Mouse (Mus musculus) ES-E14 (cell line): Measurements from ENCODE around the gene Lasp1. TPM values are rescaled to one million over a fixed set of nuclear protein-coding genes. Genes with fewer than 3 reads are reported as not detected.
A peak's percentile ranks its signal among the peaks of the same experiment; 100 is the strongest.

Experiments
- DNase-seq: peaks from one replicate; pipeline ENCODE4 v3.0.0-alpha.2; 2013; ENCODE audit warnings: low read depth, low spot score
- H3K27ac ChIP-seq: 2 replicates; pipeline ENCODE4 v1.5.1; 2012; ENCODE audit warnings: low read depth, mild to moderate bottlenecking, low read length, moderate library complexity, mixed read lengths; ENCODE audit not compliant: poor library complexity, insufficient read depth, severe bottlenecking
- H3K36me3 ChIP-seq: 2 replicates; pipeline ENCODE4 v1.6.1; 2012; ENCODE audit warnings: mild to moderate bottlenecking, low read length, moderate library complexity, mixed read lengths; ENCODE audit not compliant: control insufficient read depth, poor library complexity, insufficient read depth, severe bottlenecking
- H3K4me1 ChIP-seq, 2 experiments: fragments of 150-350 bp in 1 of 2; sonication (generic) in 1 of 2; 2 replicates each; pipeline ENCODE4 v1.6.1; 2012; ENCODE audit warnings: low read length in 2 of 2, mild to moderate bottlenecking in 1 of 2, mixed read lengths in 1 of 2; ENCODE audit not compliant: control insufficient read depth in 2 of 2, insufficient read depth in 2 of 2, poor library complexity in 1 of 2
- H3K4me3 ChIP-seq, 2 experiments: fragments of 150-350 bp in 1 of 2; sonication (generic) in 1 of 2; 2 replicates each; pipeline ENCODE4 v1.5.1; 2012; ENCODE audit warnings: low read length in 2 of 2, low read depth in 1 of 2, mild to moderate bottlenecking in 1 of 2, mixed read lengths in 1 of 2; ENCODE audit not compliant: insufficient read depth in 1 of 2, poor library complexity in 1 of 2, severe bottlenecking in 1 of 2
- H3K9ac ChIP-seq: 2 replicates; pipeline ENCODE4 v1.6.1; 2012; ENCODE audit warnings: low read depth, mild to moderate bottlenecking, low read length, mixed read lengths; ENCODE audit not compliant: poor library complexity, insufficient read depth, severe bottlenecking
- H3K9me3 ChIP-seq: fragments of 150-350 bp; sonication (generic); 2 replicates; pipeline ENCODE4 v1.6.1; 2012; ENCODE audit warnings: low read depth, mild to moderate bottlenecking, low read length; ENCODE audit not compliant: control insufficient read depth, insufficient read depth
- CHD2 ChIP-seq: IDR thresholded peaks from 2 replicates; pipeline ENCODE4 v1.6.1; 2014; ENCODE audit warnings: mild to moderate bottlenecking, low read depth, low read length, inconsistent platforms
- HCFC1 ChIP-seq: IDR thresholded peaks from 2 replicates; pipeline ENCODE4 v1.6.1; 2012; ENCODE audit warnings: low read length, inconsistent platforms, borderline replicate concordance; ENCODE audit not compliant: insufficient read depth
- MAFK ChIP-seq: IDR thresholded peaks from 2 replicates; pipeline ENCODE4 v1.6.1; 2014; ENCODE audit warnings: mild to moderate bottlenecking, low read depth, low read length, inconsistent platforms; ENCODE audit not compliant: insufficient read depth
- ZC3H11A ChIP-seq: IDR thresholded peaks from 2 replicates; pipeline ENCODE4 v1.6.1; 2012; ENCODE audit warnings: low read depth, mild to moderate bottlenecking, inconsistent platforms, low read length, borderline replicate concordance
- ZNF384 ChIP-seq: IDR thresholded peaks from 2 replicates; pipeline ENCODE4 v1.6.1; 2012; ENCODE audit warnings: low read depth, low read length, inconsistent platforms
- in situ Hi-C, 2 experiments: fragments of 600-800 bp; cut with MboI; formaldehyde crosslinking; loops; one replicate each; pipeline ENCODE4 v1.15.1; 2025; ENCODE audit warnings: low sequenced_read_pairs in 2 of 2, inconsistent platforms in 1 of 2; ENCODE audit not compliant: unreplicated experiment in 2 of 2
- total RNA-seq: library from RNA; depleted of rRNA; stranded (reverse); fragments of 300-350 nt; gene quantifications from 2 replicates; pipeline ENCODE4 v1.2.3, GENCODE M21; 2012

Gene Lasp1
- total RNA-seq, 1 experiment = 147 TPM

DNA sequence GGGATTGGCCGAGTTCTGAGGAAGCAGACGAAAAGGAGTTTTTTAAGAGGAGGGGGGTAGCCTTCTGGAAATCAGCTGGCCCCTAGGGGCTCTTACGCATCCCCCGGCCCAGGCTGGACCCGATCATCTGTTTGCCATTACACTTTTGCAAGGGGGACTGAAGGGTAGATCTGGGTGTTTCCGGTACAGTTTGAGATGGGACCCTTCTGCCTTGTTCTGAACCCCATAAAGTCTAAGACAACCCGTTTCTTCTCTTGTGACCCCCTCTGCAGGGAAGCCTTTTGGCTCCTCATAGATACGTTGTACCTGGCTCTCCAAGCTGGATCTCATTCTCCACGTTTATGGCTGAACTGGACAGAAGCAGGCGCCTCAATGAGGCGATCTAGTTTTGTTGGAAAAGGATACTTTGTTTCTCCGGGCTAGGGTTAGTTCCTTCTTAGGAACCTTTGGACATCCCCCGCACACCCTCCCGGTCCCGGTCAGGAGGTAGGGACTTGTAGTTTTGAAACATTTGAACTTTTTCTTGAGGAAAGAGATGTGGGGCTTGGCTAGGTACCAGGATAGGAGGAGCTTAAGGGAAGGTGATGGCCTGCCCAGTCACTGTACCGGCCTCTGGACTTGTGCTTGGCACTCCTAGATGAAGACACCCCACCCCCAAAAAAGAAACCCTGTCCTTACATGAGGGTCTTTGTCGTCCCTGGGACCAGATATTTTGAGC lies 2.0 kb downstream of the Lasp1 start:
- Histone ChIP-seq H3K4me3 (peak overlapping the region; percentile 93 to 96), H3K27ac (peak overlapping the region; percentile 86), H3K4me1 (peaks cover 14 to 18% of the 10 kb centered on the region in 2 experiments; a peak in 3 of 4 replicates), H3K9ac (peak overlapping the region; percentile 84), H3K36me3 (no peaks in the 10 kb centered on the region; the same call in 1 of the 2 replicates), H3K9me3 (no peaks in the 10 kb centered on the region)
- in situ Hi-C loops = no loop called here
- DNase-seq = no peak
- no peak for TF ChIP-seq MAFK
- no peak for TF ChIP-seq CHD2
- TF ChIP-seq HCFC1 = no peak
- TF ChIP-seq ZNF384 = no peak
- TF ChIP-seq ZC3H11A = no peak

DNA sequence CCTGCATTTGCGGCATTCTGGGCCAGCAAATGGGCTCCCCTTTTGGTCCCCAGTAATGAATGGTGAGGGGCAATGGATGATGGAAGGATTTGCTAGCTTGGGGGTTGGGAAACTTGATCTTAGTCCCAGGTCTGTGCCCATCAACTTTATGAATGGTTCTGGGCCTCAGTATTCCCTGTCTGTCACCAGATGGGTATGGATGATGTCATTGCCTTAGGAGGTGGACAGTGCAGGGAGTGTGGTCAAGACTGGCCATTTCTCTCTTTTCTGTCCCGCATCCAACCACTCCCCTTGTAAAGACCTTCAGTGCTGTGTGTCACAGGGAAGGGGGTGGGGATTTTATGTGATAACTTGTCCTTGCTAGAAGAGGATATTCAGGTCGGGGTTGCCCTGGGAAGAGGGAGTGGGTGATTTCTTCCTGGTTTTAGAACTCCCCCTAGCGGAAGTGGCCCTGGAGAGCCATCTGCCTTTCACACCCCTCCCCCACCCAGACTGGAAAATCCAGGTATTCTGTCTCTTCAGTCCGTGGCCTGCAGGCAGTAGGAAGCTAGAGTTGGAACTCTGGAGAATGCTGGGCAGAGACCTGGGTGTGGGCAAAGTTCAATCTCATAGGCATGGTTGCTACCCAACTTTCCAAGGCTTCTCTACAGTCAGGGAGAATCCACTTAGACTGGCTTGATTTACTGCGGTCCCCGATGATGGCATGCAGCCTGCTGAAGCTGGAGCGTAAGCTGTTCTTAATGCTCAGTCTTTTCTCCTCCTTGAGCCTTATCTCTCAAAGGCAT lies 2.8 kb downstream of the Lasp1 start:
- peak; percentile 76 for DNase-seq
- Histone ChIP-seq H3K4me1 (peaks cover 14 to 23% of the 10 kb centered on the region in 2 experiments; a peak in 3 of 4 replicates), H3K9me3 (no peaks in the 10 kb centered on the region), H3K27ac (peak overlapping the region; percentile 86), H3K36me3 (peaks cover 2% of the 10 kb centered on the region; the same call in 1 of the 2 replicates), H3K9ac (peak overlapping the region; percentile 84; the same call in 1 of the 2 replicates), H3K4me3 (peak overlapping the region; percentile 93 to 96)
- in situ Hi-C loops = no loop called here
- no peak for TF ChIP-seq HCFC1
- no peak for TF ChIP-seq CHD2
- TF ChIP-seq MAFK = no peak
- no peak for TF ChIP-seq ZNF384
- TF ChIP-seq ZC3H11A = no peak

DNA sequence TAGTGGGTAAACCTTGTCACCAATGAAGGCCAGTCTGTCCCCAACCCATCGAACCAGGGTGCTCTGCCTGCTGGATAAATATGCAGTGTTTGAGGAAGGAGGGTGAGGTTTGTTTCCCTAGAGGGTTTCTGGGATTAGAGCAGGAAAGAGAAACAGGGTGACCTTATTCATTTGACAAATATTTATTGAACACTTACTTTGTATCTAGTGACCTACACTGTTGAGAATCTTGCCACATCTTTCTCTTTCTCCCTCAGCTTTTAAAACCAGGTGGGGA lies 3.3 kb downstream of the Lasp1 start:
- H3K4me3 ChIP-seq = peak overlapping the region; percentile 93 to 96
- in situ Hi-C loops = no loop called here
- H3K9ac ChIP-seq = peak overlapping the region; percentile 19; the same call in 1 of the 2 replicates
- DNase-seq = no peak
- peak overlapping the region; percentile 60; the same call in 1 of the 2 replicates for H3K27ac ChIP-seq
- TF ChIP-seq ZC3H11A = no peak
- TF ChIP-seq MAFK = no peak
- TF ChIP-seq ZNF384 = no peak
- TF ChIP-seq HCFC1 = no peak
- H3K9me3 ChIP-seq = no peaks in the 10 kb centered on the region
- peaks cover 14 to 28% of the 10 kb centered on the region in 2 experiments; a peak in 3 of 4 replicates for H3K4me1 ChIP-seq
- H3K36me3 ChIP-seq = peaks cover 7% of the 10 kb centered on the region

DNA sequence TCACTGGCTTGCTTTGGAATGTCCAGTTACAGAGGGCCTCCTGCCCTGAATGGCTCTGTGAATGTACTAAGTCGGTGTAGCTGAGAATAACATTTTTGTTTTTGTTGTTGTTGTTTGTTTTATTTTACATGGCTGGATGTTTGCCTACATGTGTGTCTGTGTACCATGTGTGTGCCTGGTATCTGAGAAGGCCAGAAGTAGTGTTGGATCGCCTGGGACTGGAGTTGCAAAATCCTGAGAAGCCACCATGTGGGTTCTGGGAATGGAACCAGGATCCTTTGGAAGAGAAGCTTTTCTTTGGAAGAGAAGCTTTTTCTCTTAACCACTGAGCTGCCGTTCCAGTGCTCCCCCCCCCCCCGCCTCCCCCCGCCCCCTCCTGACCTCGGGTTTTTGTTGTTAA lies 3.7 kb downstream of the Lasp1 start:
- Histone ChIP-seq H3K9ac (no peak overlapping the region; the same call in 1 of the 2 replicates), H3K4me1 (peaks cover 16 to 30% of the 10 kb centered on the region in 2 experiments; a peak in 3 of 4 replicates), H3K36me3 (peaks cover 9% of the 10 kb centered on the region), H3K9me3 (no peaks in the 10 kb centered on the region), H3K4me3 (peak overlapping the region; percentile 93 to 96; a peak in 1 of 4 replicates), H3K27ac (peak overlapping the region; percentile 60; the same call in 1 of the 2 replicates)
- TF ChIP-seq ZC3H11A (no peak), ZNF384 (no peak), CHD2 (no peak), HCFC1 (no peak), MAFK (no peak)
- DNase-seq = no peak
- in situ Hi-C loops = no loop called here
